Mouse (Mus musculus): Measurements from ENCODE around the gene Col11a2. TPM values are rescaled to one million over a fixed set of nuclear protein-coding genes. Genes with fewer than 3 reads are reported as not detected.
"Not testable (repeated sequence)": the region's sequence is repeated elsewhere in the genome, so short reads cannot be mapped to it uniquely, and the experiment has no call there.

Gene Col11a2
- polyA plus RNA-seq (2014; fragmentation: Nextera tagmentation; extraction: Ambion mirVana) = 0.61 and 0.67 TPM in 2 replicates

DNA sequence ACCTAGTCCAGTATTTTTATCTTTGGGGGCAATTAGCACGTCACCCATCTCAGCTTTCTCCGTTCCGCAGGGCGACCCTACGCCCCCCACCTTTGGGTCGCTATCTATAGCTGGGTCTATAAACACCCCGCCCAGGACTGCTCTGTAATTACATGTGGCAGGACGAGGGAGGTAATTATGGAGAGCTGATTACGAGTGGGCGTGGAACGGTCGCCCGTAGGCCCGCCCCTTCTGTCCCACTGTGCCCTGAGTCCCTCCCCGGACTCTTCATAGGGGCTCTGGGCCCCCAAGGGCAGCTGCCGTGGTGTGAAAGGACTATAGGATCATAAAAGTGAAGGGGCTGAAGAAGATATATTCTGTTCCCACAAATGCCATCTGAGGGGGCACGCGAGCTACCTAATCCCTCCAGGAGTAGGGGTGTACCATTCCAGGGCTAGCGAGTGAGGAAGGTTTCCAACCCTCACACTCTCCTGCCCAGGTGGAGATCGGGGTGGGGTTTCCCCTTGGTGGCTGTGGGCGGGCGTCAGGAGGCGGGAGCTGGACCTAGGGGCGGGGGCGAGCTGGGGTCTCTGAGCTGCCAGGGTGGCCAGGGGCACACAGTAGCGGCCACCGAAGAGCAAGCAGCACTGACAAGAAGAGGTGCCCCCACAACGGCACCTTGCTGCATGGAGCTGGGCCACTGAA lies at the start of gene Col11a2:
Col11a2 (plus strand) TSS at position 560 of the 684 bp plus-strand sequence.
- peak within 1 kb of the TSS; percentile 41 for H3K4me2 ChIP-seq
- peaks cover 18% of the 10 kb centered on the region for H3K36me3 ChIP-seq (ENCODE audit: control insufficient read depth, insufficient read depth, low read length)
- DNase-seq (ENCODE audit: low spot score) = no peak
- WGBS = 9% methylated on average over 28 of the region's 28 CpGs
- H3K4me3 ChIP-seq (ENCODE audit: low read depth, low read length) = no peak within 1 kb of the TSS; the same call in 1 of the 2 replicates
- no peak within 1 kb of the TSS for H3K9ac ChIP-seq (ENCODE audit: low read depth, low read length)
- H3K4me1 ChIP-seq (replicated peaks; ENCODE audit: control insufficient read depth, insufficient read depth, low read length) = peaks cover 16% of the 10 kb centered on the region
- H3K27ac ChIP-seq (ENCODE audit: low read depth, low read length) = no peak within 1 kb of the TSS
- ATAC-seq (replicated peaks; ENCODE audit: low FRiP score) = peak; percentile 37; the same call in 1 of the 2 replicates
- peaks cover 18% of the 10 kb centered on the region for H3K27me3 ChIP-seq (replicated peaks; ENCODE audit: control insufficient read depth, insufficient read depth, low read length)
- no peaks in the 10 kb centered on the region for H3K9me3 ChIP-seq (ENCODE audit: control insufficient read depth, low read length)

DNA sequence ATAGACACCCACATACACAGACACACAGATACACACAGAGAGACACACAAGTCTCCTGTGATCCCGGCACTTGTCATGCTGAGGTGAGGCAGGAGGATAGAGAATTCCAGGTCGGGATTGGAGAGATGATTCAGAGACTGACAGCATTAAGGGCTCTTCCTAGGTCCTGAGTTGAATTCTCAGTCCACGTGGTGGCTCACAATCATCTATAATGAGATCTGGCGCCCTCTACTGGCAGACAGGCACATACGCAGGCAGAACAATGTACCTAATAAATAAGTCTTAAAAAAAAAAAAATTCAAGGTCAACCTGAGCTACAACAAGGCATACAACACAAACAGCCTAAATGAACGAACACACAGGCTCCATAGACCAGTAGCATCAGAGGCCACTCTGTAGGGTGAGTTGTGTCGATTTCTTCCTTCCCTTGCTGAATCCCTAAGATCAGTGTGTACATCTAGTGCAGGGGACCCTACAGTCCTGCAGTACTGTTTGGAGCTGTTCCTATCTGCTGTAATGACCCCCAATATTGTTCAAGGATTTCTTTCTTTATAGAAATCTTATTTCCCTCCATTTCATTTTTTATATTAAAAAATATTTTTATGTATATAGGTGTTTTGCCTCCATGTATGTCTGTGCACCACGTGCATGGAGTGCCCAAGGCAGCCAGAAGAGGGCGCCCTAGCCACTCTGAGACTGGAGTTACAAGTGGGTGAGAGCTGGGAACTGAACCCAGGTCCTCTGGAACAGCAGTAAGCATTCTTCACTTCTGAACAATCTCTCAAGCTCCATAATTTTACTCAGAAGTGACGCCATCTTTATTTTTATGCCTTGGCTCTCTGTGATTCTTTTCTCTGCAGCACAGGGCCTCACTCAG lies 47.2 kb upstream of the Col11a2 start:
- Histone ChIP-seq H3K27ac (ENCODE audit: low read depth, low read length) (no peak overlapping the region), H3K4me2 (no peak overlapping the region), H3K4me3 (ENCODE audit: low read depth, low read length) (no peak overlapping the region), H3K27me3 (replicated peaks; ENCODE audit: control insufficient read depth, insufficient read depth, low read length) (no peaks in the 10 kb centered on the region; the same call in 1 of the 2 replicates), H3K36me3 (ENCODE audit: control insufficient read depth, insufficient read depth, low read length) (no peaks in the 10 kb centered on the region), H3K4me1 (replicated peaks; ENCODE audit: control insufficient read depth, insufficient read depth, low read length) (no peaks in the 10 kb centered on the region), H3K9me3 (ENCODE audit: control insufficient read depth, low read length) (no peaks in the 10 kb centered on the region), H3K9ac (ENCODE audit: low read depth, low read length) (no peak overlapping the region)
- DNase-seq (ENCODE audit: low spot score) = peak; percentile 40
- no peak; the same call in 1 of the 2 replicates for ATAC-seq (replicated peaks; ENCODE audit: low FRiP score)
- WGBS = 31% methylated on average over 10 of the region's 10 CpGs

DNA sequence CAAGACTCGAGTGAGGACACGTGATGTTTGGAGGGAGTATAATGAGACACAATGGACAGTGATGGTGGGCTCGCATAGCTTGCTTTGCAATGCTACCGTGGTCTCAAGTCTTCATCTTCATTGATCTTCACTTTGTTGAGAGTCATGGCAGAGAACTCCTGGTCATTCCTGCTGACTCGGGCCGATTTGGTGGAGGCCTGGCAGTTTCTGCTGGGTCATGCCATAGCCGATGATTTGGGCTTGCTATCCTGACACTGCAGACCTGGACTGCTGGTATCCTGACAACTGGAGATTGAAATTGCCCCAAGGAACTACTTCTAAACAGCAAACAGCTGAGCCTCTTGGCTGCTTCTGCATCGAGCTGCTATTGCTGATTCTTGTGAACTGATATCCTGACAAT lies 44.3 kb upstream of the Col11a2 start:
- no peak overlapping the region for H3K27ac ChIP-seq (ENCODE audit: low read depth, low read length)
- H3K9ac ChIP-seq (ENCODE audit: low read depth, low read length) = no peak overlapping the region
- H3K4me3 ChIP-seq (ENCODE audit: low read depth, low read length) = no peak overlapping the region
- no peak for DNase-seq (ENCODE audit: low spot score)
- 86% methylated on average over 8 of the region's 8 CpGs for WGBS
- peaks cover 3% of the 10 kb centered on the region; the same call in 1 of the 2 replicates for H3K4me1 ChIP-seq (replicated peaks; ENCODE audit: control insufficient read depth, insufficient read depth, low read length)
- H3K36me3 ChIP-seq (ENCODE audit: control insufficient read depth, insufficient read depth, low read length) = no peaks in the 10 kb centered on the region
- peaks cover 4% of the 10 kb centered on the region for H3K27me3 ChIP-seq (replicated peaks; ENCODE audit: control insufficient read depth, insufficient read depth, low read length)
- no peak for ATAC-seq (replicated peaks; ENCODE audit: low FRiP score)
- no peak overlapping the region for H3K4me2 ChIP-seq
- H3K9me3 ChIP-seq (ENCODE audit: control insufficient read depth, low read length) = no peaks in the 10 kb centered on the region

DNA sequence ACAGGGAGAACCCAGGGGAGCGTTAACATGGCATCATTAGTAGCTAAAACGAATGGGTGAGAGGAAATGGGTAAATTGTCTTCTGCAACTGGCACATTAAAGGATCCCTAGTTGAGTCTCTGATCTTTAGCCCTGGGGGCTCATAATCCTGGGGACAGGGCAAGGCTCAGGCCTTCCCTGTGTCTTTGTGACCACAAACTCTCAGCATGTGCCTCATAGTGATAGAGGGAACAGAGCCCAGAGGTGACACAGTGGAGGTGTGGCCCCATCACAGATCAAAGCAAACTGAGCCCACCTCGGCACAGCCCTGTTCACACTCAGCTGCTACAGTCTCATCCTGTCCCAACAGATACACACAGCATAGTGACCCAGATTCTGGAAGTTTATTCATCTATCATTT lies 43.6 kb upstream of the Col11a2 start:
- H3K36me3 ChIP-seq (ENCODE audit: control insufficient read depth, insufficient read depth, low read length) = no peaks in the 10 kb centered on the region
- no peak overlapping the region for H3K27ac ChIP-seq (ENCODE audit: low read depth, low read length)
- H3K9me3 ChIP-seq (ENCODE audit: control insufficient read depth, low read length) = no peaks in the 10 kb centered on the region
- H3K27me3 ChIP-seq (replicated peaks; ENCODE audit: control insufficient read depth, insufficient read depth, low read length) = peaks cover 10% of the 10 kb centered on the region
- H3K4me1 ChIP-seq (replicated peaks; ENCODE audit: control insufficient read depth, insufficient read depth, low read length) = peaks cover 5% of the 10 kb centered on the region; the same call in 1 of the 2 replicates
- no peak overlapping the region for H3K9ac ChIP-seq (ENCODE audit: low read depth, low read length)
- no peak overlapping the region for H3K4me2 ChIP-seq
- no peak overlapping the region for H3K4me3 ChIP-seq (ENCODE audit: low read depth, low read length)
- DNase-seq (ENCODE audit: low spot score) (no peak), ATAC-seq (replicated peaks; ENCODE audit: low FRiP score) (no peak)
- WGBS = 45% methylated on average over 3 of the region's 3 CpGs

DNA sequence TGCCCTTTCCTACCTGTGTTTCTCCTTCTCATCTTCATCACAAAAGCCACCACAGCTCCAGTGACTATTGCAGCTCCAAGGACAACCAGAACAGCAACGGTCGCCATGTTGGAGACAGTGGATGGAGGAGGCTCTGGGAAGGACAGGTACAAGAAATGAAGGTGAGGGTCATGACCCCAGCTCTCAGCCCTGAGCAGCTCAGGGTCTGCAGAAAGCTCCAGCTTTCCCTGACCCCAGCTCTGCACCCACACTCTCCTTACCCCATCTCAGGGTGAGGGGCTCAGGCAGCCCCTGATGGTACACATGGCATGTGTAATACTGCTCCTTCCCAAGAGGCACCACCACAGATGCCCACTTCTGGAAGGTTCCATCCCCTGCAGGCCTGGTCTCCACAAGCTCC lies 42.2 kb upstream of the Col11a2 start:
- H3K36me3 ChIP-seq (ENCODE audit: control insufficient read depth, insufficient read depth, low read length); H3K27ac ChIP-seq (ENCODE audit: low read depth, low read length); H3K4me1 ChIP-seq (replicated peaks; ENCODE audit: control insufficient read depth, insufficient read depth, low read length); H3K4me2 ChIP-seq; H3K4me3 ChIP-seq (ENCODE audit: low read depth, low read length); H3K9me3 ChIP-seq (ENCODE audit: control insufficient read depth, low read length); H3K9ac ChIP-seq (ENCODE audit: low read depth, low read length); ATAC-seq (replicated peaks; ENCODE audit: low FRiP score); DNase-seq (ENCODE audit: low spot score): not testable (repeated sequence)
- peaks cover 16% of the 10 kb centered on the region for H3K27me3 ChIP-seq (replicated peaks; ENCODE audit: control insufficient read depth, insufficient read depth, low read length)
- WGBS = 82% methylated on average over 2 of the region's 2 CpGs

DNA sequence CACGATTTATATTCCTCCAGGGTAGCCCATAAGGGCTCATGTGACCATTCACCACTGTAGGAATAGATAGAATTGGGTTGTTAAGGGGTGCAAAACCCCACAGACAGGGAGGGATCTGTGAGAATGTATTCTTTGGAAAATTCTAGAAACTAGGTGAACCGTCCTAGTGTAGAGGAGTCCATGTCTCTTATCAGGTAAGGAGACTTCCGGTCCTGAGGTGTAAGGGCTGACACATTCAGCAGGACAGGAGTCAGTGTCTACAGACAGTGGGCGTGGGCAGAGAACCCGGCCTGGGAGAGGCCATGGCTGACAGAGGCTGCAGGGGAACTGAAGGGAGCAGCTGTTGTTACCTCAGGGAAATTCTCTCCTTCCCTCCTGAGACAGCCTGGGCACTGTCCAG lies 40.5 kb upstream of the Col11a2 start:
- peaks cover 16% of the 10 kb centered on the region for H3K27me3 ChIP-seq (replicated peaks; ENCODE audit: control insufficient read depth, insufficient read depth, low read length)
- not testable (repeated sequence) for H3K9me3 ChIP-seq (ENCODE audit: control insufficient read depth, low read length); H3K4me3 ChIP-seq (ENCODE audit: low read depth, low read length); DNase-seq (ENCODE audit: low spot score); ATAC-seq (replicated peaks; ENCODE audit: low FRiP score); H3K27ac ChIP-seq (ENCODE audit: low read depth, low read length); H3K9ac ChIP-seq (ENCODE audit: low read depth, low read length); H3K4me2 ChIP-seq; H3K36me3 ChIP-seq (ENCODE audit: control insufficient read depth, insufficient read depth, low read length); H3K4me1 ChIP-seq (replicated peaks; ENCODE audit: control insufficient read depth, insufficient read depth, low read length)
- WGBS = 36% methylated on average over 5 of the region's 5 CpGs

DNA sequence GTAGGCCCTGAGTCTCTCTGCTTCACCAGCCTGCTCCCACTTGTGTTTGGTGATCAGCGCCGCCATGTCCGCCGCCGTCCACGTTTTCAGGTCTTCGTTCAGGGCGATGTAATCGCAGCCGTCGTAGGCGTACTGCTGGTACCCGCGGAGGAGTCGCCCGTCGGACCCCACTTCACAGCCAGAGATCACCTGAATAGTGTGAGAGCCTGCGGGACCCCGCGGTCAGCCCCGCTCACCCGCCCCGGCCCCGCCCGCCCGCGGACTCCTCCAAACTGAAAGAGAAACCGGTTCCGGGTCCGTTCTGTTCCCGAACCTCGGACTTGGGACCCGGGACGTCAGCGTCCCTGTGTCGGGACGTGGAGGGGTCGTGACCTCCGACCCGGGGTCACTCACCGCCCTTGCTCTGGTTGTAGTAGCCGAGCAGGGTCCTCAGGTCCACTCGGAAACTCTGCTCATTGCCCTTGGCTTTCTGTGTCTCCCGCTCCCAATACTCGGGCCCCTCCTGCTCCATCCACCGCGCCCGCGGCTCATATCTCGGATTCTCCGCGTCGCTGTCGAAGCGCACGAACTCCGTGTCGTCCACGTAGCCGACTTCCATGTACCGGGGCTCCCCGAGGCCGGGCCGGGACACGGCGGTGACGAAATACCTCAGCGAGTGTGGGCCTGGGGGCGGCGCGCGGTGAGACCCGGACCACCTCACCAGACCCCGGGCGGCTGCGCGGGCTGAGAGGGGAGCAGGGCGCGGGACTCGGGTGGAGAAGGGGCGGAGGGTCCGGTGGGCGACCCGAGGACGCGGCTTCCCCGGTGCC lies 39.7 kb upstream of the Col11a2 start:
- ATAC-seq (replicated peaks; ENCODE audit: low FRiP score) (peak; percentile 55; the same call in 1 of the 2 replicates), DNase-seq (ENCODE audit: low spot score) (peak; percentile 56)
- no peaks in the 10 kb centered on the region for H3K9me3 ChIP-seq (ENCODE audit: control insufficient read depth, low read length)
- H3K4me1 ChIP-seq (replicated peaks; ENCODE audit: control insufficient read depth, insufficient read depth, low read length) = peaks cover 5% of the 10 kb centered on the region; the same call in 1 of the 2 replicates
- 2% methylated on average over 84 of the region's 87 CpGs for WGBS
- peak overlapping the region; percentile 69 for H3K4me3 ChIP-seq (ENCODE audit: low read depth, low read length)
- peak overlapping the region; percentile 66 for H3K9ac ChIP-seq (ENCODE audit: low read depth, low read length)
- H3K27ac ChIP-seq (ENCODE audit: low read depth, low read length) = no peak overlapping the region; the same call in 1 of the 2 replicates
- no peaks in the 10 kb centered on the region for H3K36me3 ChIP-seq (ENCODE audit: control insufficient read depth, insufficient read depth, low read length)
- peak overlapping the region; percentile 98 for H3K4me2 ChIP-seq
- H3K27me3 ChIP-seq (replicated peaks; ENCODE audit: control insufficient read depth, insufficient read depth, low read length) = peaks cover 16% of the 10 kb centered on the region

DNA sequence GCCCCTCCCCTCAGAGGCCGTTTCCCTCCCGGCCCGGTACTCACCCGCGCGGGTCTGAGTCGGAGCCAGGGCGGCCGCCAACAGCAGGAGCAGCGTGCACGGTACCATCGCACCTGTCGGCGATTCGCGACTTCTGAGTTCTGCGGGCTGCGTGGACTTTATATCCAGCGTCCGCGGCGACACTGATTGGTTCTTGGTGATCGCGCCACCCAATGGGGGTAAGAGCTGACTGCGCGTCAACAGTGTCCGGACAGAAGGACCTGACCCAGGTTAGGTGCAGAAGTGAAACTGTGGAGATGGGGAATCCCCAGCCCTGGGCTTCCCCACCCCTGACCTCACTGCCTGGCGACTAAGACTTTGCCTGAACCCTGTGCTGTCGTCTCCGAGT lies 39.1 kb upstream of the Col11a2 start, which contains the start of gene H2-K1:
H2-K1 (minus strand) TSS at position 198 of the 388 bp plus-strand sequence.
- Histone ChIP-seq H3K27me3 (replicated peaks; ENCODE audit: control insufficient read depth, insufficient read depth, low read length) (peaks cover 16% of the 10 kb centered on the region), H3K27ac (ENCODE audit: low read depth, low read length) (no peak within 1 kb of the TSS; the same call in 1 of the 2 replicates), H3K4me2 (peak within 1 kb of the TSS; percentile 98), H3K9ac (ENCODE audit: low read depth, low read length) (peak within 1 kb of the TSS; percentile 66), H3K4me3 (ENCODE audit: low read depth, low read length) (peak within 1 kb of the TSS; percentile 69), H3K36me3 (ENCODE audit: control insufficient read depth, insufficient read depth, low read length) (no peaks in the 10 kb centered on the region), H3K4me1 (replicated peaks; ENCODE audit: control insufficient read depth, insufficient read depth, low read length) (peaks cover 5% of the 10 kb centered on the region; the same call in 1 of the 2 replicates), H3K9me3 (ENCODE audit: control insufficient read depth, low read length) (no peaks in the 10 kb centered on the region)
- DNase-seq (ENCODE audit: low spot score) = peak; percentile 74
- ATAC-seq (replicated peaks; ENCODE audit: low FRiP score) = peak; percentile 84
- under 1% methylated on average over 30 of the region's 30 CpGs for WGBS

All from liver, embryonic 11.5 days (tissue).